Mouse (Mus musculus) megakaryocyte-erythroid progenitor cell, adult 5-6 weeks (primary cell): ENCODE results near the gene Zfp560. TPM values are rescaled to one million over a fixed set of nuclear protein-coding genes. Genes with fewer than 3 reads are reported as not detected.
"Not testable (repeated sequence)": the region's sequence is repeated elsewhere in the genome, so short reads cannot be mapped to it uniquely, and the experiment has no call there.

Experiments used
- ATAC-seq: replicated peaks from 2 replicates; pipeline ENCODE4 v1.8.0; 2016; ENCODE audit warnings: mild to moderate bottlenecking, inconsistent platforms; ENCODE audit not compliant: severe bottlenecking, poor library complexity, low FRiP score, low TSS enrichment
- total RNA-seq, 2 experiments: library from RNA; stranded (forward) in 1 of 2; stranded (reverse) in 1 of 2; fragments of 200-1000, 215-1000 nt in 1 of 2; fragments of >200 nt in 1 of 2; fragmentation: Nextera tagmentation in 1 of 2; gene quantifications; 2 replicates each; pipeline ENCODE4 v1.2.3; 2014 to 2017

The Zfp560 gene
- total RNA-seq (2014; fragmentation: Nextera tagmentation) (18.6 and 26.9 TPM in 2 replicates), total RNA-seq (2017) (1.9 and 8.2 TPM in 2 replicates)

DNA sequence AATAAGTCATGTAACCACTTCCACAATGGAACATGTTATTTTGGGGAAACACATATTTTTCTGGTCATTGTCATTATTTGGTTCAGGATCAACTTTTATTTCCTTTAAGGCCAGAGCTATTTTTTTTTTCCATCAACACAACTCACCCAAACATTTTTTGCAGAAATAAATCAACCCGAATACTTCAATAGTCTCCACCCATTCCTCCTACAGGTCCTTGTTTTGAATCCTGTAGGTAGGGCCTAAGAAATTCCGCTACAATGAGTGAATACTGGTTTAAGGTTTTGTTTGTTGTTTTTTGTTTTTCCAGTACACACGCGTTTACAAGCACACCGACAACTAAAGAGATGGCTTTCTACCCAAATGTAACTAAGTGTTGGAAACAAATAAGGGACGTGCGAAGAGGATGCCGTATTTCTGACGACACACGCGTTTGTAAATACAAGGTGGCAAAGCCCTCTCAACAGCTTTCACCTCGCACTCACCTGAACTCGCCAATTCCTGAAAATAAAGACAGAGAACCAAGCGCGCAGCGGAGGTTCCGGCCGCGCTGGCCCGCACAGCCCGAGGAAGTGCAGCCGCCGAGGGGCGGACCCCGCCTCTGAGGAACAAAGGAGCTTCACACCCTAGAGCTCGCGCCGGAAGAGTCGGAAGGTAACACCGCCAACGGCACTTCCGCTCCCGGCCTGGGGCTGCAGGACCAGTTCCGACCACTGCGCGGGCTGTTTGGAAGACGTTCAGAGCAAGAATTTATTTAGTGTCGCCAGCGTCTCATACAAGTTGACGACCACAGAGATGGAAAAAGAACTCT, at the start of gene Zfp560:
Gene Zfp560, minus strand, starts transcription at position 646 of the 811 bp plus-strand sequence.
- peak; percentile 99 for ATAC-seq

GRCm38 (mm10) chr9:20430004-20430403, 45.0 kb upstream of the Zfp560 start:
- no peak for ATAC-seq

GRCm38 (mm10) chr9:20411460-20411859, 26.5 kb upstream of the Zfp560 start:
- ATAC-seq, result no peak

GRCm38 (mm10) chr9:20409319-20409718, 24.3 kb upstream of the Zfp560 start:
- no peak for ATAC-seq

DNA sequence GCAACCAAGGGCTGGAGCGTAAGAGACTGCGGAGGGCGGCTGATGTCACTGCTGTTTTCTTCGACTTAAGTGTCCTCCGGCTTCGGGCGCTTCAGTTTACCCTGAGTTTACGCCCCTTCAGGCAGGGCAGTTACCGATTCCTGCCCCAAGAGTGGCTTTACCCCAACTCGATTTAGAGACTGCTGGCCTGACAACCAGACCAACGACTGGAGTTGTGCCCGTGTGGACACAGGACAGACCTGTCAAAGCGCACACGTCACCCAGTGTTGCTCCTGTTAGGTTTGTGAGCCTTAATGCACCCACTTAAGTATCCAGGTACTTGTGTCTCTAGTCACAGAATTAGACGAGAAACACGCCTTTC, 346 bp upstream of the Zfp560 start:
- ATAC-seq, result peak; percentile 79

DNA sequence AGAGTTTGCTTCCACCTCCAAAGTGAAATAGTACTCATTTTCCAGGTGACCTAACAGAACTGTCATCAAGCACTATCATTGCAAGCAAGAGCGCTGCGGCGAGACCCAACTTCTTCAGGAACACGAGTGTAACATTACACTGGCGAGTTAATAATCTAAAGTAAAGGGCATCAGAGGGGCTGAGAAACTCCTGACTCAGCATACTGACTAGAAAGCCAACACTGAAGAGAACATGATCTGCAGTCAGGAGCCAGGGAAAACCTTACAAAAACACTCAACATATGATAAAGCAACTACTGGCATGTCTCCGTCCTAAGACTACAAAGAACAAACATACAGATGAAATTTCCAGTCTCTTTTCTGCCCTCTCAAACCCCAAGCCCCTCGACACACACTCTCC, 1.3 kb downstream of the Zfp560 start:
- ATAC-seq, result no peak

- ATAC-seq, result no peak
Observed at GRCm38 (mm10) chr9:20374712-20375111, 10.3 kb downstream of the Zfp560 start.

DNA sequence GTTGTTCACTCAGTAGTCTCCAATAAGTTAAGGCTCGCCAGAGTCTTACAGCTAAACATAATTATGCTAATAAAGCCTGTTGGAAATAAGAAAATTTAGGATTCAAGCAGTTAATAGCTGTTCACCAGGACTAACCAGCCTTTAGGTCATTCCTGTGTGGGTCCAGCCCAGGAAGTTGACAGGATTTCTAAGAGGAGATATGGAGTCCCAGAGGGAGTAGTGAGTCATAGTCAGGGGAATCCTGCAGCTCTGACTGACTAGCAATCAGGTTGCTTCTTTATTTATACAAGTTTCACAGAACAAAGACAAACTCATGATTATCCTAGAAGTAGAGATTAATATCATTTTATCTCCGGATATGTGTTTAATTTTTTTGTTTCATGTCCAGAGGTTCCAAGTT, 17.7 kb downstream of the Zfp560 start:
- ATAC-seq, result no peak

- no peak for ATAC-seq
Observed at GRCm38 (mm10) chr9:20348501-20348900, 36.5 kb downstream of the Zfp560 start.

GRCm38 (mm10) chr9:20335994-20336393, 49.0 kb downstream of the Zfp560 start, which contains the start of gene Olfr18:
Gene Olfr18 (minus strand): TSS chr9:20336094.
- ATAC-seq, result no peak

GRCm38 (mm10) chr9:20298232-20298631, 86.7 kb downstream of the Zfp560 start, which contains the start of gene Olfr873:
Gene Olfr873 (plus strand): TSS chr9:20298532.
- no peak for ATAC-seq

- not testable (repeated sequence) for ATAC-seq
Observed at GRCm38 (mm10) chr9:20295562-20295961, 89.4 kb downstream of the Zfp560 start.

Other genes starting within 250 kb of the Zfp560 start
- gene Olfr870, start 211.1 kb downstream of the Zfp560 start, total RNA-seq (2014; fragmentation: Nextera tagmentation), result not detected in 2 replicates
- not detected in 2 replicates for gene Olfr870, start 211.1 kb downstream of the Zfp560 start, total RNA-seq (2017)
- not detected in 2 replicates for gene Olfr871, start 173.0 kb downstream of the Zfp560 start, total RNA-seq (2014; fragmentation: Nextera tagmentation)
- gene Olfr871, start 173.0 kb downstream of the Zfp560 start, total RNA-seq (2017), result not detected in 2 replicates
- not detected in 2 replicates for gene Olfr872, start 148.1 kb downstream of the Zfp560 start, total RNA-seq (2014; fragmentation: Nextera tagmentation)
- gene Olfr872, start 148.1 kb downstream of the Zfp560 start, total RNA-seq (2017), result not detected in 2 replicates
- gene Olfr39, start 102.8 kb downstream of the Zfp560 start, total RNA-seq (2014; fragmentation: Nextera tagmentation), result not detected in 2 replicates
- gene Olfr39, start 102.8 kb downstream of the Zfp560 start, total RNA-seq (2017), result not detected in 2 replicates
- gene Olfr873, start 86.6 kb downstream of the Zfp560 start, total RNA-seq (2014; fragmentation: Nextera tagmentation), result not detected in 2 replicates
- gene Olfr873, start 86.6 kb downstream of the Zfp560 start, total RNA-seq (2017), result not detected in 2 replicates
- not detected in 2 replicates for gene Olfr18, start 49.1 kb downstream of the Zfp560 start, total RNA-seq (2014; fragmentation: Nextera tagmentation)
- gene Olfr18, start 49.1 kb downstream of the Zfp560 start, total RNA-seq (2017), result not detected in 2 replicates
- 27.8 and 32.3 TPM in 2 replicates for gene Zfp26, start 75.0 kb upstream of the Zfp560 start, total RNA-seq (2014; fragmentation: Nextera tagmentation)
- 22.3 and 35.1 TPM in 2 replicates for gene Zfp26, start 75.0 kb upstream of the Zfp560 start, total RNA-seq (2017)
- 15.2 and 19.6 TPM in 2 replicates for gene Zfp426, start 107.6 kb upstream of the Zfp560 start, total RNA-seq (2014; fragmentation: Nextera tagmentation)
- 15.0 and 22.3 TPM in 2 replicates for gene Zfp426, start 107.6 kb upstream of the Zfp560 start, total RNA-seq (2017)
- gene Zfp266, start 136.2 kb upstream of the Zfp560 start, total RNA-seq (2014; fragmentation: Nextera tagmentation), result 48.4 and 54.9 TPM in 2 replicates
- gene Zfp266, start 136.2 kb upstream of the Zfp560 start, total RNA-seq (2017), result 46.8 and 47.2 TPM in 2 replicates
- 7.8 and 10.1 TPM in 2 replicates for gene Zfp846, start 196.1 kb upstream of the Zfp560 start, total RNA-seq (2014; fragmentation: Nextera tagmentation)
- gene Zfp846, start 196.1 kb upstream of the Zfp560 start, total RNA-seq (2017), result 6.6 and 8.8 TPM in 2 replicates